Mouse (Mus musculus): ENCODE results near the gene Sh3pxd2a. TPM values are rescaled to one million over a fixed set of nuclear protein-coding genes. Genes with fewer than 3 reads are reported as not detected.

Gene Sh3pxd2a
- total and polyA plus RNA-seq, 3 experiments = 3.9 to 11.3 TPM; not detected in 1

- H3K36me3 ChIP-seq (ENCODE audit: control insufficient read depth in 1 of 2, insufficient read depth in 2 of 2, low read length in 2 of 2) = no peaks in the 10 kb centered on the region
- H3K9ac ChIP-seq (ENCODE audit: control insufficient read depth, low read depth, low read length, poor library complexity, severe bottlenecking) = no peak overlapping the region
- TF ChIP-seq MAFK (IDR thresholded peaks at IDR 0.05; ENCODE audit: borderline replicate concordance, low read depth, low read length) = no peak
- TF ChIP-seq EP300 (IDR thresholded peaks at IDR 0.05; ENCODE audit: low read depth in 1 of 2, low read length in 2 of 2) = no peak
- no peak for TF ChIP-seq GABPA (IDR thresholded peaks at IDR 0.05; ENCODE audit: low read depth, low read length)
- TF ChIP-seq ZC3H11A (IDR thresholded peaks at IDR 0.05; ENCODE audit: low read depth, low read length) = no peak
- no peak for TF ChIP-seq TAL1 (IDR thresholded peaks at IDR 0.05; ENCODE audit: low read length)
- TF ChIP-seq POLR2AphosphoS2 (IDR thresholded peaks at IDR 0.05; ENCODE audit: low read length) = no peak
- no peak for TF ChIP-seq E2F4 (IDR thresholded peaks at IDR 0.05; ENCODE audit: borderline replicate concordance, low read depth, low read length)
- TF ChIP-seq UBTF (IDR thresholded peaks at IDR 0.05; ENCODE audit: borderline replicate concordance, insufficient read depth, low read depth, low read length) = no peak
- TF ChIP-seq CHD2 (IDR thresholded peaks at IDR 0.05; ENCODE audit: low read length) = no peak
- no peak for TF ChIP-seq POLR2AphosphoS5 (IDR thresholded peaks at IDR 0.05; ENCODE audit: borderline replicate concordance, low read depth, low read length)
- no peak for TF ChIP-seq NRF1 (IDR thresholded peaks at IDR 0.05; ENCODE audit: insufficient read depth, low read depth, low read length, poor library complexity, severe bottlenecking)
- no peak for TF ChIP-seq MYB (IDR thresholded peaks at IDR 0.05; ENCODE audit: low read depth, low read length)
- TF ChIP-seq TBP (IDR thresholded peaks at IDR 0.05; ENCODE audit: low read depth, low read length) = no peak
- no peak for TF ChIP-seq ELF1 (IDR thresholded peaks at IDR 0.05; ENCODE audit: low read depth, low read length)
- no peak for TF ChIP-seq KAT2A (conservative IDR thresholded peaks at IDR 0.05; ENCODE audit: low read depth, low read length)
- no peak for TF ChIP-seq NELFE (IDR thresholded peaks at IDR 0.05; ENCODE audit: low read depth, low read length)
- TF ChIP-seq ETS1 (IDR thresholded peaks at IDR 0.05; ENCODE audit: low read depth, low read length) = no peak
- no peaks in the 10 kb centered on the region for H3K4me1 ChIP-seq (ENCODE audit: control insufficient read depth in 1 of 2, insufficient read depth in 2 of 2, low read length in 2 of 2)
- no peaks in the 10 kb centered on the region for H3K79me2 ChIP-seq (ENCODE audit: control insufficient read depth, insufficient read depth, low read length, poor library complexity)
- H3K27ac ChIP-seq (ENCODE audit: control insufficient read depth, low read depth, low read length) = no peak overlapping the region
- H3K4me3 ChIP-seq (ENCODE audit: control insufficient read depth in 1 of 2, insufficient read depth in 1 of 2, low read depth in 2 of 2, low read length in 2 of 2) = no peak overlapping the region
- no peaks in the 10 kb centered on the region for H3K9me3 ChIP-seq (replicated peaks; ENCODE audit: insufficient read depth, low read length)
- no peaks in the 10 kb centered on the region for H3K27me3 ChIP-seq (ENCODE audit: control insufficient read depth in 1 of 2, insufficient read depth in 2 of 2, low read length in 2 of 2)
- no peak for DNase-seq (ENCODE audit: low read depth, low spot score)
Measured at GRCm38 (mm10) chr19:47369008-47369407, 95.2 kb downstream of the Sh3pxd2a start.

GRCm38 (mm10) chr19:47367271-47367879 is 96.8 kb downstream of the Sh3pxd2a start:
- TF ChIP-seq USF1 (IDR thresholded peaks at IDR 0.05; ENCODE audit: low read depth, low read length) = no peak
- TF ChIP-seq TCF12 (IDR thresholded peaks at IDR 0.05; ENCODE audit: low read depth, low read length) = no peak
- TF ChIP-seq MAZ (IDR thresholded peaks at IDR 0.05; ENCODE audit: low read depth, low read length) = no peak
- TF ChIP-seq USF2 (IDR thresholded peaks at IDR 0.05; ENCODE audit: borderline replicate concordance in 1 of 2, insufficient read depth in 1 of 2, low read depth in 1 of 2, low read length in 2 of 2) = no peak
- no peak for TF ChIP-seq ETS1 (IDR thresholded peaks at IDR 0.05; ENCODE audit: low read depth, low read length)
- TF ChIP-seq NRF1 (IDR thresholded peaks at IDR 0.05; ENCODE audit: insufficient read depth, low read depth, low read length, poor library complexity, severe bottlenecking) = no peak
- no peak for TF ChIP-seq CTCF (IDR thresholded peaks at IDR 0.05 in 2 of 3, conservative IDR thresholded peaks at IDR 0.05 in 1 of 3; ENCODE audit: control insufficient read depth in 1 of 3, insufficient read depth in 1 of 3, low read depth in 2 of 3, low read length in 3 of 3, poor library complexity in 1 of 3, severe bottlenecking in 1 of 3)
- no peak for TF ChIP-seq MYB (IDR thresholded peaks at IDR 0.05; ENCODE audit: low read depth, low read length)
- TF ChIP-seq RAD21 (IDR thresholded peaks at IDR 0.05; ENCODE audit: low read depth, low read length) = no peak
- TF ChIP-seq CHD2 (IDR thresholded peaks at IDR 0.05; ENCODE audit: low read length) = no peak
- no peak for TF ChIP-seq SMC3 (IDR thresholded peaks at IDR 0.05; ENCODE audit: low read depth, low read length)
- no peak for TF ChIP-seq MAX (IDR thresholded peaks at IDR 0.05; ENCODE audit: low read length)
- TF ChIP-seq E2F4 (IDR thresholded peaks at IDR 0.05; ENCODE audit: borderline replicate concordance, low read depth, low read length) = no peak
- TF ChIP-seq ZNF384 (IDR thresholded peaks at IDR 0.05; ENCODE audit: low read depth, low read length) = no peak
- TF ChIP-seq POLR2AphosphoS2 (IDR thresholded peaks at IDR 0.05; ENCODE audit: low read length) = no peak
- TF ChIP-seq GATA1 (IDR thresholded peaks at IDR 0.05; ENCODE audit: low read depth, low read length) = no peak
- TF ChIP-seq MXI1 (IDR thresholded peaks at IDR 0.05; ENCODE audit: low read depth, low read length) = no peak
- Histone ChIP-seq H3K9me3 (replicated peaks; ENCODE audit: insufficient read depth, low read length) (no peaks in the 10 kb centered on the region), H3K79me2 (ENCODE audit: control insufficient read depth, insufficient read depth, low read length, poor library complexity) (no peaks in the 10 kb centered on the region), H3K27ac (ENCODE audit: control insufficient read depth, low read depth, low read length) (no peak overlapping the region), H3K9ac (ENCODE audit: control insufficient read depth, low read depth, low read length, poor library complexity, severe bottlenecking) (no peak overlapping the region), H3K4me3 (ENCODE audit: control insufficient read depth in 1 of 2, insufficient read depth in 1 of 2, low read depth in 2 of 2, low read length in 2 of 2) (no peak overlapping the region), H3K27me3 (ENCODE audit: control insufficient read depth in 1 of 2, insufficient read depth in 2 of 2, low read length in 2 of 2) (no peaks in the 10 kb centered on the region; a peak in 1 of 4 replicates), H3K36me3 (ENCODE audit: control insufficient read depth in 1 of 2, insufficient read depth in 2 of 2, low read length in 2 of 2) (no peaks in the 10 kb centered on the region), H3K4me1 (ENCODE audit: control insufficient read depth in 1 of 2, insufficient read depth in 2 of 2, low read length in 2 of 2) (no peaks in the 10 kb centered on the region)
- DNase-seq (ENCODE audit: low read depth, low spot score) = no peak
